Mouse (Mus musculus): ENCODE measurements at regions not wholly inside any gene's neighbourhood (a gene's known extent, or its start where the extent isn't known, plus 50 kb on each side); places are given as distances from the start of the nearest gene placed in this dataset.

- TF ChIP-seq POLR2A (IDR thresholded peaks at IDR 0.05; ENCODE audit: extremely low read depth, insufficient read depth, low read length) (no peak), CTCF (IDR thresholded peaks at IDR 0.05; ENCODE audit: low read depth, low read length) (no peak)
Measured at GRCm38 (mm10) chr8:97403308-97403707, 1515.0 kb upstream of the Got2 start.
